Mouse (Mus musculus) left cerebral cortex, adult 18-20 months (tissue): ENCODE results near the gene Crhbp. TPM values are rescaled to one million over a fixed set of nuclear protein-coding genes. Genes with fewer than 3 reads are reported as not detected.
A peak's percentile ranks its signal among the peaks of the same experiment; 100 is the strongest.

Experiments used
- DNase-seq, 2 experiments: peaks; one replicate each; pipeline ENCODE4 v3.0.0; 2021 to 2022; ENCODE audit warnings: low spot score in 2 of 2, mixed read lengths in 1 of 2
- total RNA-seq, 2 experiments: library from RNA; stranded (reverse); gene quantifications; 2 replicates each; pipeline ENCODE4 v1.2.3; 2021

The Crhbp gene
- total RNA-seq, 2 experiments from 2014 or later: 26.6 to 31.9 TPM

- no peak for DNase-seq
Observed at GRCm38 (mm10) chr13:95424932-95425331, 19.8 kb downstream of the Crhbp start.

GRCm38 (mm10) chr13:95419204-95419749 lies 25.4 kb downstream of the Crhbp start:
- no peak for DNase-seq

- no peak for DNase-seq
Observed at GRCm38 (mm10) chr13:95418575-95419203, 26.0 kb downstream of the Crhbp start.

- DNase-seq: no peak
Observed at GRCm38 (mm10) chr13:95412257-95412656, 32.5 kb downstream of the Crhbp start.

- no peak for DNase-seq
Observed at GRCm38 (mm10) chr13:95393242-95393641, 51.5 kb downstream of the Crhbp start.

- DNase-seq: peak; percentile 73 to 86
Observed at GRCm38 (mm10) chr13:95389866-95390865, 54.6 kb downstream of the Crhbp start.

GRCm38 (mm10) chr13:95388226-95388625 lies 56.5 kb downstream of the Crhbp start:
- DNase-seq: no peak

- no peak for DNase-seq
Observed at GRCm38 (mm10) chr13:95382418-95382817, 62.3 kb downstream of the Crhbp start.

Other genes with a start within 250 kb of the Crhbp start
- gene Pde8b, start 194.6 kb downstream of the Crhbp start, total RNA-seq: 100 to 1,000 TPM; 137 to 147 TPM
- 10 to 100 TPM; 12.7 to 14.5 TPM for gene Zbed3, start 121.3 kb downstream of the Crhbp start, total RNA-seq
- 10 to 100 TPM; 51.5 to 56.0 TPM for gene Aggf1, start 69.6 kb downstream of the Crhbp start, total RNA-seq
- not detected for gene S100z, start 33.8 kb upstream of the Crhbp start, total RNA-seq
- gene F2rl1, start 80.3 kb upstream of the Crhbp start, total RNA-seq: under 1 TPM; 0.16 to 0.51 TPM
- 1 to 10 TPM; 3.2 TPM for gene F2r, start 173.6 kb upstream of the Crhbp start, total RNA-seq